Mouse (Mus musculus) left cerebral cortex, adult 9 months (tissue): ENCODE data around the gene E2f3.

Experiments used
- DNase-seq, 2 experiments: peaks; one replicate each; pipeline ENCODE4 v3.0.0; 2022; ENCODE audit warnings: low spot score in 2 of 2

Gene E2f3

DNA sequence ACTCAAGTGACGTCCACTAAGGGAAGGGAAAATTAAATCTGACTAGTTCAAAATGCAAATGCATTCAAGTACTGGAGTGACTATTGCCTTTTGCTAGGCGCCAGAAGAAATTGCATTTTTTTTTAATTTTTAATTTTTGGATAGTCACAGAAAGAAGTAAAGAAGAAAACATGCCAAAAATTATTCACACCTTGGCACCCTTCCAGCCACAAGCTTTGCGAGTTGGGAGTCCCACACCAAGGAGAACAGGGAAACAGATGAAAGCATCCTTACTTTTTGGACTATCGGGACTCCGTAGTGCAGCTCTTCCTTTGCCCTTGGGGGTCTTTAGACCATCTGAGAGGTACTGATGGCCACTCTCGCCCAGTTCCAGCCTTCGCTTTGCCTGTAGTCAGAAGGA lies 66.0 kb downstream of the E2f3 start:
- peak in 1 of 2 experiments; percentile 22 for DNase-seq

DNA sequence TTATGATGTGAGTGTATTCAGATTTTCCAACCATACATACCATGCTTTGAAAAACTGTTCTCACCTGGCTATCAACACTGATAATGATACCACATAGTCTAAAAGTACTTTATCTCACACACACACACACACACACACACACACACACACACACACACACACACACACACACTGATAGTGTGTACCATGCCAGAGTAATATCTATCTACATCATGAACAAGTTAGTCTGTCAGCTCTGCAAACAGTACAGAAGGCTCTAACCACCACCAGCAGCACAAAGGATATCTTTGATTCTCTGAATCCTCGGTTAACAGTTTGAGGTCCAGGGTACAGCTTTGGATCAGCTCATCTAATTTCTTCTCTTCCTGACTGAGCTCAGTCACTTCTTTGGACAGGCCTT lies 69.3 kb downstream of the E2f3 start:
- no peak for DNase-seq

DNA sequence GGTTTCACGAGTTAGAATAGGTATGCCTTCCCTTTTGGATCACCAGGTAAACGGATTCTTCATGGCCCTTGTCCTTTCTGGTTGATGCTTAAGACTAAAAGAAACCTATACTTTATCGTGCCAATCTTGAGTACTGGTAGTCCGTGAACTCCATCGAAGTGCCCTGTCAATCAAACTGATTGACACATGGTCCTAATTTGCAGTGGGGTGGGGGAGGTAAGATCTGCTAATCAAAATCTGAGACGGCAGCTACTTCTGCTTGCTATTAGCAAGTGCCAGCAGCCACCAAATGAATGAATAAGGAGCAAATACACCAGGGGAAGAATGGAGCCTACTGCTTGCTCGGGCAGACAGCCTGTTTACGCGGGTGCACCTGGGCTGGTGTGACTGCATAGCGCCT lies 72.3 kb downstream of the E2f3 start:
- DNase-seq = no peak

DNA sequence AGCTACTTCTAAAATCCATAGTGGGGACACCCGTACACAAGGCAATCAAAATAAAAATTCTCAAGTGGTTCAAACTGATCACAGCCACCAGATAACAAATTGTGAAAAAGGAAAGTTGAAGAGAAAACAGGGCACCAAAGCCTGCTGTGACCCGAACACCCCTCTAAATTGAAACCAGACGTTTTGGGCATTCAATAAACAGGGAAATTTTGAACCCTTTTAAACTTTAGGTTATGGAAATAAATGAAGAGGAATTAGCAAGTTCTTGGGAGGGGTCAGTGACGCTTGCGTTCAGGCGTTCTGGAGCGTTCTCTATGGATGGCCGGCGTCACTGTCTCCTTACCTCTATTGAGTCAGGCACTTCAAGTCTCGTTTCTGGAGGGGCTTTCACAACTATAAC lies 72.8 kb downstream of the E2f3 start:
- DNase-seq = no peak

DNA sequence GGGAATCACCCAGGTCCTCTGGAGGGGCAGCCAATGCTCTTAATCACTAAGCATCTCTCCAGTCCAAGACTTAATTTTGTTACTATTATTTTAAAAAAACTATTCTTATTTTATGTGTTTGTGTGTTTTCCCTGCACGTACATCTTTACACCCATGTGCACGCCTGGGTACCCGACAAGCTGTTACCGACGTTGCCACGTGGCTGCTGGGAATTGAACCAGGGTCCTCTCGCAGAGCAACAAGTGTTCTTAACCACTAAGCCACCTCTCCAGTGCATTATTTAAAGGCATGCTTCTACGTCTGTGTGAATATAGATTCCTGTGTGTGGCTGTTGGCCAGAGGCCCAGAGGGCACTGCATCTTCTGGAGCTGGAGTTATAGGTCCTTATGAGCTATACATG lies 73.6 kb downstream of the E2f3 start:
- DNase-seq = no peak

DNA sequence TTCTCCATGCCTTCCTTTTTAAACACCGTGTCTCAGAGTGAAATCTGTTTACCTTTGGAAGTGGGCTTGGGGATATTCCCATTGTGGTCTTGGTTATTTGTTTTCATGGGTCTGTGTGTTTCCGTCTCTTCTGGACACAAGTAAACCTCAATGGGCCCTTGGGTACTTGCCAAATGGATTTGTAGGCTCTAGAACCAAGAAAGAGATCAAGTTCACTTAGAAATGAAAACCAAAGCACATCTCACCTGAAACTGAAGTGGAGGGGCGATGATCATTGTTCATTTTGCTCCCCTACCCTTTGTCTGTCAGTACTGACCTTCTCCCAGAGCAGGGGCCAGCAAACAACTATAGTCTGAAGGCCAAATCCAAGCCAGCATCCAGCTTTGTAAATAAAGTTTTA lies 74.7 kb downstream of the E2f3 start:
- DNase-seq = no peak

DNA sequence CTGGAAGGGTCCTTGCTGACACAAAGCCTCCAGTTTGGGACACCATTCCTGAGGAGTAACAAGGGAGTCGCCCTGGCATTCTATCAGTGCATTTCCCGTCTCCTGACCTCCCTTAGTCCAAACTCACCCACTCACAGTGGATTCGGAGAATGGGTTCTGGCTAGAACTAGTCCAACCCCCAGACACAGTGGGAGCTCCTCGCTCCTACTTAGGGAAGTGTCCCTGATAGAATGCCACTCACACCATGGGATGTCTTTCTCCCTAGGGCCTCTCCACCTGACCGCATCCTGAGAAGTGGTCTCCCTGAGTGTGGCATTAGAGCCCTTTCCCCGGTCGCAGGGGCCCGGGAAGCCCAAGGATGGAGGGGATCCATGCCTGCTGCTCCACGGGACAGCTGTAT lies 77.4 kb downstream of the E2f3 start:
- no peak for DNase-seq

DNA sequence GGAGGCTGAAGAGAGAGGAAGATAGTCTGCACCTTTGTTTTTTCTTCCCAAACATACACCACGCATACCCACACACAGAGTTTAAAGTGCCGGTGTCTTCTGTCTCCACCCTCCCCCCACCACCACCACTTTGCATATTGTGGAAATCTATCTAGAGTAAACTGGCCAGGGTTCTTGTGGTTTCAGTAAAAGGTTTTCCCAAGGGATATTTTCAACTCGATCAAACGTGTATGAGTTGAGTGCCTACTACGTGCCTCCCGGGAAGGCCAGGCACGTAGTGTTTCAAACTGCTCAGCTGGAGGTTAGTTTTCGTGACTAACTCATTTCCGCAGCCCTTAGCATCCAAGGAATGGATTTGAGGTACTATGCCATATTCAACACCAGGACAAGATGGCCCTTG lies 77.9 kb downstream of the E2f3 start:
- no peak for DNase-seq

DNA sequence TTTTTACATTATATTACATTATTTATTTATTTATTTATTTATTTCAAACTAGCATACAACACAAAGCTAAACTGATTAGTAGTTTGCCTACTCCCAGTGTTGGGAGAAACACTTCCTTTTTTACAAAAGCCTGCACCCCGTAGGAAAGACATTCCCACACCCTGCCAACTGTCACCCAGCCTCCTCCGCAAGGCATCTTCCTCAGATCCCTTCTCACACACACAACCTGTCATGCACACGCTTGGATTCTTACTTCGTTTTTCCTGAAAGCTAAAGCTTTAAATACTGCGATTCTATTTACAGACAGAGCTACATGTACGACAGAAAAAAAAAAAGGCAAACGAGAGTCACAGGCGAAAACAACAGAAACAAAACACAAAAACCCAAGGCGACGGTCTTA lies 79.1 kb downstream of the E2f3 start:
- DNase-seq = peak in 1 of 2 experiments; percentile 30

DNA sequence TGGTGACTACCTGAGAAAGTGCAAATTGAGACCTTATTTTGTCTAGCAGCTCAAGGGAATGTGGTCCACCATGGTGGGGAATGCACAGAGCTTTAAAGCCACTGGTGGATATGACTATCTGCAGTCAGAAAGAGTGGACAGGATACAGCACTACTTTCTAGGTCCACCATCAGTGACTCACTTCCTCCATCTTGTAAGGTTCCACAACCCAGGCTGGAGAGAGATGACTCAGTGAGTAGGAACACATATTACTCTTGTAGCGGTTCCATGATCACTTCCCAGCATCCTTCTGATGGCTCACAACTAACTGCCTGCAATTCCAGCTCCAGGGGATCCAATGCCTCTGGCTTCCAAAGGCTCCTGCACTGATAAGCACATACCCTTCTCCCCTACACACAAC lies 82.5 kb downstream of the E2f3 start:
- DNase-seq = no peak

DNA sequence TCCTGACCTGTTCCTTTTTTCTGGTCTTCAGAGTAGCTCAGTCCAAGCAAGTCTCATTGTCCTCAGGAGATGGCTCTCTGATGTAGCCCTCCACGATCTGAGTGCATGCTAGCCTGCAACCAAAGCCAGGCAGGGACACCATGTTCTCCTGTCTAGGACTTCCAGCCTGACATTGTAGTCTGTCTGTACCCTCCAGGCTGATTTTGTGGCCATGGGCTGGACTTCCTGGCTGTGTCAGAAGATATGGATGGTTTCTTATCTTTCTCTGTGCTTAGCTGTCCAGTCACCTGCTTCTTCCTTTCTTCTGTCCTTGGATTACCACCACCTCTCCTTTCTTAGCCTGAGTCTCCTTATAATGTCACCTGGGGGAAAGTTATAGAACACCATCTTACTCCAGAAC lies 83.2 kb downstream of the E2f3 start:
- no peak for DNase-seq

DNA sequence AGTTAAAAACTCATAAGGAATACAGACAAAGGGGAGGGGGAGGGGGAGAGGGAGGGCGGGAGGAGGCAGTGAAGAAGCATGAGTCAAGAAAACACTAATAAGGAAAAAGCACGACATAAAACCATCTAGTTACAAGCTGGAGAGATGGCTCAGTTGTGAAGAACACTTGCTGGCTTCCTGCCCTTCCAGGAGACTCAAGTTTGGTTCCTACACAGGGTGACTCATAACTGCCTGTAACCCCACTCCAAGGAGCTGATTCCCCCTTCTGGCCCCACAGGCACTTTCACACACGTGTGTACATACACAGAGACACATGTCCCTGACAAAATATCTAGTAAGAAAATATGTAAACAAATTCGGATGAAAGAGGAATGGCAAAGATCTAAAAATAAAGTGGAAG lies 84.2 kb downstream of the E2f3 start:
- DNase-seq = peak in 1 of 2 experiments; percentile 32

DNA sequence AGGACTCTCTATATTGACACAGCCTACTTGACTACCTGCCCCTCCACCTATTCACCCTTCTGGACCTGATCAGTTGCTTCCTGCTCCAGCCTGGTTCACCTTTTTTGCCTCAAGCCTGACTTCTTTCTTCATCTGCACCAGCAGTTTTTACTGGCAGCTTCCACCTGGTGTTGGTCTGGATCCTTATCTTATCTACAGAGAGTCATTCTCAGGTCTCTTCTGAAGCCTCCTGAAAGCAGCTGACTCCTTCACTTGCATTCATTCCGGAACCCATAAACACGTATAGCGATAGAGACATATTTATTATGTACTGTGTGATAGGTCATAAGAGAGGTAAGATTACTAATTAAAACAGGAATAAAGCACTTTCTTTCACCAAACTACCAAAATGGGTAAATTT lies 119.1 kb downstream of the E2f3 start:
- no peak for DNase-seq

DNA sequence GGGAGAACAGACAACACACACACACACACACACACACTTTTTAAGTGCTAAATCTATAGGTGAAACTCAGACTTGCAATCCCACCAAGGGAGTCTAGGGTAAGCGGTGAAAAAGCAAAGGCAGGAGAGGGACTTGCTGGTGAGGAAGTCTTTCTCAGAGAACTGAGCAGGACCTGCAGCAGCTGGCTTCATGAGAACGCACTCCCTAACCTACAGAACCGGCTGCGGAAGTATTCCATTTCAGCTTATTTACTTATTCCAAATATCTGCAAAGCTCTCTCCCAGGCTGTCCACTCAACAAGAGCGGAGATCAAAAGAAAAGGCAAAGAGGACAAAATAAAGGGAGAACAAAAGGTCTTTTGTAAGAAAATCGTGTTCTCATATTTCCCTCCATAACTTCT lies 121.5 kb downstream of the E2f3 start:
- no peak for DNase-seq

DNA sequence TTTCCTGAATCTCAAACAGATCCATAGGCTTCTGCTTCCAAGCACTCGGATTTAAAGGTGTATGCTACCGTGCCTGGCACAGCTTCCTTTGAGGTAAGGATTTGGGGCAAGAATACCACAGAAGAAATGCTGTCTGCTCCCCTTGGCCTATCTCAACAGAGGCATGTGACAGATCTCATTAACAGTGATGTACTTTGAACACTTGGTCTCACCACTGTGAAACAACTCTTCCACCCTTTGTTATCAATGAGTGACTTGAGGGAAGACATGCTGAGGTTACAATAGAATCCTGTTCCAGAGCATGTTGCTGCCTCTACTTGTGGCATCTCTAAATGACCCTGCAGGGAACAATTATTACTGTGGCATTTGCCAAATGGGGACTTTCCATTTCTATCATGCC lies 125.8 kb downstream of the E2f3 start:
- DNase-seq = no peak

DNA sequence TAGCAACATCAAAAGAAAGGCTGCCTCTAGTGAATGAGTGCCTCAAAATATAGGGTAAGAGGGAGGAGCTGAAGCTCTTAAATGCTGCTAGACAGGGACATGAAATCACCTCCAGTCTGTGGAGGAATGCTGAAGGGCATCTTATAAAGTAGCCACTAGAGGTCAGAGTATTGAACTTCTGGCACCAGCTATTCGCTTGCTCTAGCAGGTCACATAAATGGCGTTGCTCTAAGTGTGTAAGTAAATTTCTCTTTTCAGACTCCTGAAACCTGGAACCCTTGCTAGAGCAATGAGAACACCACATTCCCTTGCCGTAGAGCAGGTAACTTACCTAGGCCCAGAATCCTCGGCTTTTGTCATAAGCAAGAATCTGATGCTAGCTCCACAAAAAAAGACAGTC lies 128.4 kb downstream of the E2f3 start:
- DNase-seq = peak; percentile 22 to 30
